In the genomic region with DNA sequence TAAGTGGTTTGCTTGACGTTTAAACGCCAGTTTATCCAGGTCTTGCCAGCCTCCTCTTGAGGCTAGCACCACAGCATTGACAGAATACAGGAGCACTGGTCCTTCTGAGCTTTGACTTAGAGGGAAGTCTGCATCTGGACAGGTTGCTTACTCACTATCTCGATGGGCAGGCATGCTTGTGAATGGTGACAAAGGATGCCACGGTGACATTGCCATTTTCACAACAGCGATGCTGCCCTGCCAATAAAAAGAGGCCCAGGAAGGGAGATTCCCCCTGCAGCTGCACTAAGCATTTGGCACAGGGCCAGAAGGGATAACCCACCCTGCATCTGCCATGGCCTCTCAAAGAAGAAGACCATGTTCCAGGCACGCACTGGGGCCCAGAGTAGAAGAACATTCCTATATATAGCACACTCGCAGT, we compare ENCODE assay signal across 14 mouse cellular contexts. TPM values are rescaled to one million over a fixed set of nuclear protein-coding genes. Genes with fewer than 3 reads are reported as not detected.
A peak's percentile ranks its signal among the peaks of the same experiment; 100 is the strongest.
DNase-seq lines count a peak whose midpoint lies in the region; ATAC-seq lines count a peak whose summit lies in the region.
"Had no signal": no experiment of that assay in that cellular context is flagged by ENCODE, and none has a peak within 500 bp of the region (broad histone marks: within the 10 kb centered on the region; RNA-seq: fewer than 3 reads in every experiment).

No protein-coding gene starts in this region.

- WGBS in heart, embryonic 12.5 days = 34% methylated on average over 7 of the region's 7 CpGs

- H3K9me3 ChIP-seq in heart, embryonic 12.5 days (replicated peaks) = no peaks in the 10 kb centered on the region; the same call in 1 of the 2 replicates
- H3K9me3 ChIP-seq: hindbrain, embryonic 15.5 days; liver, embryonic 12.5 days had no signal

- ATAC-seq in heart, embryonic 12.5 days (ENCODE audit: insufficient number of reproducible peaks, low FRiP score) = peak; percentile 53; the same call in 1 of the 2 replicates
- no peak for ATAC-seq in granulocyte monocyte progenitor cell, adult 5-6 weeks (replicated peaks; ENCODE audit: poor library complexity, severe bottlenecking)
- ATAC-seq: forebrain, embryonic 16.5 days; liver, embryonic 12.5 days had no signal

- H3K27me3 ChIP-seq in heart, embryonic 12.5 days (replicated peaks) = no peaks in the 10 kb centered on the region
- H3K27me3 ChIP-seq: hindbrain, embryonic 15.5 days; liver, embryonic 12.5 days had no signal

- peaks cover 30% of the 10 kb centered on the region for H3K4me1 ChIP-seq in heart, embryonic 12.5 days (replicated peaks)
- H3K4me1 ChIP-seq: hindbrain, embryonic 15.5 days; liver, embryonic 12.5 days had no signal

- DNase-seq in cerebellum, postnatal 10 days = peak; percentile 54 to 57
- no peak for DNase-seq in cerebellum, adult 9-10 months
- no peak for DNase-seq in heart, adult 8-10 months (ENCODE audit: low spot score)
- peak; percentile 45 for DNase-seq in testis, postnatal 10 days (ENCODE audit: low spot score)
- DNase-seq in testis, postnatal 14 days (ENCODE audit: low spot score) = no peak
- DNase-seq in yolk sac, embryonic 10.5 days (ENCODE audit: low spot score) = peak; percentile 19
- DNase-seq: adrenal gland, postnatal 14 days; kidney, postnatal 14 days had no signal

- H3K4me3 ChIP-seq in heart, embryonic 12.5 days = no peak overlapping the region
- H3K4me3 ChIP-seq: hindbrain, embryonic 15.5 days; left cerebral cortex, adult 2 months; liver, embryonic 12.5 days had no signal

- H3K9ac ChIP-seq in heart, embryonic 12.5 days = no peak overlapping the region
- H3K9ac ChIP-seq: hindbrain, embryonic 15.5 days; liver, embryonic 12.5 days had no signal

- H3K36me3 ChIP-seq in heart, embryonic 12.5 days = no peaks in the 10 kb centered on the region
- H3K36me3 ChIP-seq: hindbrain, embryonic 15.5 days; liver, embryonic 12.5 days had no signal

- H3K27ac ChIP-seq in heart, embryonic 12.5 days (ENCODE audit: poor library complexity, severe bottlenecking) = peak overlapping the region; percentile 61; the same call in 1 of the 2 replicates
- H3K27ac ChIP-seq: hindbrain, embryonic 15.5 days; left cerebral cortex, adult 2 months; liver, embryonic 12.5 days had no signal

- H3K4me2 ChIP-seq in heart, embryonic 12.5 days = peak overlapping the region; percentile 25; the same call in 1 of the 2 replicates
- H3K4me2 ChIP-seq: hindbrain, embryonic 15.5 days; liver, embryonic 12.5 days had no signal

RNA-seq across cellular contexts. Expression of a gene that starts 43.4 kb away (rescaled TPM):
- 108 and 114 TPM in 2 replicates for polyA plus RNA-seq in heart, embryonic 12.5 days (2016; fragmentation: Nextera tagmentation; extraction: Ambion mirVana)
- total RNA-seq in heart, adult 8-10 months (2022) = 100 to 1,000 TPM; 236 to 260 (median 252) TPM
- total RNA-seq in granulocyte monocyte progenitor cell, adult 5-6 weeks (2014; fragmentation: Nextera tagmentation) = 55.0 and 74.3 TPM in 2 replicates
- 66.8 and 83.5 TPM in 2 replicates for total RNA-seq in granulocyte monocyte progenitor cell, adult 5-6 weeks (2017)

Comparison
In these comparisons a context has a peak if more than half of its experiments do, and no peak if none do; other contexts are left out.
1. DNase-seq: peak in cerebellum, postnatal 10 days (2 of 2), testis, postnatal 10 days (single experiment) and yolk sac, embryonic 10.5 days (single experiment); none in cerebellum, adult 9-10 months (single experiment), heart, adult 8-10 months (single experiment) and testis, postnatal 14 days (single experiment).